Mouse (Mus musculus): Measurements from ENCODE around the gene Zfhx3. TPM values are rescaled to one million over a fixed set of nuclear protein-coding genes. Genes with fewer than 3 reads are reported as not detected.

Zfhx3 gene
- total RNA-seq, 2 experiments from 2014 or later: 0.23 to 1.7 TPM

GRCm38 (mm10) chr8:108722671-108723513 lies 780.4 kb downstream of the Zfhx3 start:
- no peak for ATAC-seq (replicated peaks; ENCODE audit: low FRiP score, poor library complexity, severe bottlenecking)

GRCm38 (mm10) chr8:108723636-108724035 lies 781.2 kb downstream of the Zfhx3 start:
- ATAC-seq (replicated peaks; ENCODE audit: low FRiP score, poor library complexity, severe bottlenecking): no peak

- no peak; the same call in 1 of the 2 replicates for ATAC-seq (replicated peaks; ENCODE audit: low FRiP score, poor library complexity, severe bottlenecking)
Observed at GRCm38 (mm10) chr8:108724818-108725506, 782.5 kb downstream of the Zfhx3 start.

- ATAC-seq (replicated peaks; ENCODE audit: low FRiP score, poor library complexity, severe bottlenecking): no peak
Observed at GRCm38 (mm10) chr8:108725631-108726030, 783.2 kb downstream of the Zfhx3 start.

GRCm38 (mm10) chr8:108726541-108727241 lies 784.2 kb downstream of the Zfhx3 start:
- ATAC-seq (replicated peaks; ENCODE audit: low FRiP score, poor library complexity, severe bottlenecking): no peak

GRCm38 (mm10) chr8:108729169-108729568 lies 786.7 kb downstream of the Zfhx3 start:
- ATAC-seq (replicated peaks; ENCODE audit: low FRiP score, poor library complexity, severe bottlenecking): no peak

- ATAC-seq (replicated peaks; ENCODE audit: low FRiP score, poor library complexity, severe bottlenecking): no peak
Observed at GRCm38 (mm10) chr8:108729667-108730329, 787.4 kb downstream of the Zfhx3 start.

- no peak for ATAC-seq (replicated peaks; ENCODE audit: low FRiP score, poor library complexity, severe bottlenecking)
Observed at GRCm38 (mm10) chr8:108730907-108731440, 788.5 kb downstream of the Zfhx3 start.

GRCm38 (mm10) chr8:108732500-108732899 lies 790.1 kb downstream of the Zfhx3 start:
- no peak for ATAC-seq (replicated peaks; ENCODE audit: low FRiP score, poor library complexity, severe bottlenecking)

GRCm38 (mm10) chr8:108733385-108733784 lies 790.9 kb downstream of the Zfhx3 start:
- no peak for ATAC-seq (replicated peaks; ENCODE audit: low FRiP score, poor library complexity, severe bottlenecking)

- ATAC-seq (replicated peaks; ENCODE audit: low FRiP score, poor library complexity, severe bottlenecking): no peak
Observed at GRCm38 (mm10) chr8:108736442-108736841, 794.0 kb downstream of the Zfhx3 start.

GRCm38 (mm10) chr8:108738179-108738578 lies 795.7 kb downstream of the Zfhx3 start:
- no peak for ATAC-seq (replicated peaks; ENCODE audit: low FRiP score, poor library complexity, severe bottlenecking)

- ATAC-seq (replicated peaks; ENCODE audit: low FRiP score, poor library complexity, severe bottlenecking): no peak
Observed at GRCm38 (mm10) chr8:108739517-108739916, 797.1 kb downstream of the Zfhx3 start.

- ATAC-seq (replicated peaks; ENCODE audit: low FRiP score, poor library complexity, severe bottlenecking): no peak
Observed at GRCm38 (mm10) chr8:108740443-108740842, 798.0 kb downstream of the Zfhx3 start.

GRCm38 (mm10) chr8:108741651-108742050 lies 799.2 kb downstream of the Zfhx3 start:
- ATAC-seq (replicated peaks; ENCODE audit: low FRiP score, poor library complexity, severe bottlenecking): no peak

- no peak for ATAC-seq (replicated peaks; ENCODE audit: low FRiP score, poor library complexity, severe bottlenecking)
Observed at GRCm38 (mm10) chr8:108742465-108742864, 800.0 kb downstream of the Zfhx3 start.

GRCm38 (mm10) chr8:108743238-108743637 lies 800.8 kb downstream of the Zfhx3 start:
- ATAC-seq (replicated peaks; ENCODE audit: low FRiP score, poor library complexity, severe bottlenecking): no peak

GRCm38 (mm10) chr8:108745551-108745950 lies 803.1 kb downstream of the Zfhx3 start:
- ATAC-seq (replicated peaks; ENCODE audit: low FRiP score, poor library complexity, severe bottlenecking): no peak

GRCm38 (mm10) chr8:108748095-108748494 lies 805.7 kb downstream of the Zfhx3 start:
- ATAC-seq (replicated peaks; ENCODE audit: low FRiP score, poor library complexity, severe bottlenecking): no peak

Data from erythroid progenitor cell, adult 5-6 weeks (primary cell).